Mouse (Mus musculus) ES-E14 (cell line): ENCODE measurements at regions not wholly inside any gene's neighbourhood (a gene's known extent, or its start where the extent isn't known, plus 50 kb on each side); places are given as distances from the start of the nearest gene placed in this dataset.

Experiments used
- DNase-seq: peaks from one replicate; pipeline ENCODE4 v3.0.0-alpha.2; 2013; ENCODE audit warnings: low read depth, low spot score
- H3K27ac ChIP-seq: 2 replicates; pipeline ENCODE4 v1.5.1; 2012; ENCODE audit warnings: low read depth, mild to moderate bottlenecking, low read length, moderate library complexity, mixed read lengths; ENCODE audit not compliant: poor library complexity, insufficient read depth, severe bottlenecking
- H3K36me3 ChIP-seq: 2 replicates; pipeline ENCODE4 v1.6.1; 2012; ENCODE audit warnings: mild to moderate bottlenecking, low read length, moderate library complexity, mixed read lengths; ENCODE audit not compliant: control insufficient read depth, poor library complexity, insufficient read depth, severe bottlenecking
- H3K4me1 ChIP-seq, 2 experiments: fragments of 150-350 bp in 1 of 2; sonication (generic) in 1 of 2; 2 replicates each; pipeline ENCODE4 v1.6.1; 2012; ENCODE audit warnings: low read length in 2 of 2, mild to moderate bottlenecking in 1 of 2, mixed read lengths in 1 of 2; ENCODE audit not compliant: control insufficient read depth in 2 of 2, insufficient read depth in 2 of 2, poor library complexity in 1 of 2
- H3K4me3 ChIP-seq, 2 experiments: fragments of 150-350 bp in 1 of 2; sonication (generic) in 1 of 2; 2 replicates each; pipeline ENCODE4 v1.5.1; 2012; ENCODE audit warnings: low read length in 2 of 2, low read depth in 1 of 2, mild to moderate bottlenecking in 1 of 2, mixed read lengths in 1 of 2; ENCODE audit not compliant: insufficient read depth in 1 of 2, poor library complexity in 1 of 2, severe bottlenecking in 1 of 2
- H3K9ac ChIP-seq: 2 replicates; pipeline ENCODE4 v1.6.1; 2012; ENCODE audit warnings: low read depth, mild to moderate bottlenecking, low read length, mixed read lengths; ENCODE audit not compliant: poor library complexity, insufficient read depth, severe bottlenecking
- H3K9me3 ChIP-seq: fragments of 150-350 bp; sonication (generic); 2 replicates; pipeline ENCODE4 v1.6.1; 2012; ENCODE audit warnings: low read depth, mild to moderate bottlenecking, low read length; ENCODE audit not compliant: control insufficient read depth, insufficient read depth
- CHD2 ChIP-seq: IDR thresholded peaks from 2 replicates; pipeline ENCODE4 v1.6.1; 2014; ENCODE audit warnings: mild to moderate bottlenecking, low read depth, low read length, inconsistent platforms
- HCFC1 ChIP-seq: IDR thresholded peaks from 2 replicates; pipeline ENCODE4 v1.6.1; 2012; ENCODE audit warnings: low read length, inconsistent platforms, borderline replicate concordance; ENCODE audit not compliant: insufficient read depth
- MAFK ChIP-seq: IDR thresholded peaks from 2 replicates; pipeline ENCODE4 v1.6.1; 2014; ENCODE audit warnings: mild to moderate bottlenecking, low read depth, low read length, inconsistent platforms; ENCODE audit not compliant: insufficient read depth
- ZC3H11A ChIP-seq: IDR thresholded peaks from 2 replicates; pipeline ENCODE4 v1.6.1; 2012; ENCODE audit warnings: low read depth, mild to moderate bottlenecking, inconsistent platforms, low read length, borderline replicate concordance
- ZNF384 ChIP-seq: IDR thresholded peaks from 2 replicates; pipeline ENCODE4 v1.6.1; 2012; ENCODE audit warnings: low read depth, low read length, inconsistent platforms
- in situ Hi-C, 2 experiments: fragments of 600-800 bp; cut with MboI; formaldehyde crosslinking; loops; one replicate each; pipeline ENCODE4 v1.15.1; 2025; ENCODE audit warnings: low sequenced_read_pairs in 2 of 2, inconsistent platforms in 1 of 2; ENCODE audit not compliant: unreplicated experiment in 2 of 2

- no peaks in the 10 kb centered on the region for H3K4me1 ChIP-seq
- DNase-seq = no peak
- no peaks in the 10 kb centered on the region for H3K36me3 ChIP-seq
- no peak overlapping the region for H3K9ac ChIP-seq
- no peak overlapping the region for H3K27ac ChIP-seq
- no peak for TF ChIP-seq CHD2
- TF ChIP-seq ZNF384 = no peak
- no peak for TF ChIP-seq HCFC1
- TF ChIP-seq MAFK = no peak
- TF ChIP-seq ZC3H11A = no peak
- H3K4me3 ChIP-seq = no peak overlapping the region
- H3K9me3 ChIP-seq = no peaks in the 10 kb centered on the region
- in situ Hi-C loops = no loop called here
Measured at GRCm38 (mm10) chr6:73401059-73401458, 68.4 kb downstream of the 4931417E11Rik start.

- TF ChIP-seq ZC3H11A = no peak
- TF ChIP-seq MAFK = no peak
- no peak for TF ChIP-seq CHD2
- no peak for TF ChIP-seq ZNF384
- no peak for TF ChIP-seq HCFC1
- no peaks in the 10 kb centered on the region for H3K36me3 ChIP-seq
- H3K27ac ChIP-seq = no peak overlapping the region
- H3K4me1 ChIP-seq = no peaks in the 10 kb centered on the region
- H3K9ac ChIP-seq = no peak overlapping the region
- in situ Hi-C loops = no loop called here
- H3K9me3 ChIP-seq = no peaks in the 10 kb centered on the region
- no peak for DNase-seq
- H3K4me3 ChIP-seq = no peak overlapping the region
Measured at GRCm38 (mm10) chr6:73389301-73389700, 80.2 kb downstream of the 4931417E11Rik start.

- H3K27ac ChIP-seq = no peak overlapping the region
- DNase-seq = no peak
- no peak overlapping the region for H3K4me3 ChIP-seq
- no peaks in the 10 kb centered on the region for H3K9me3 ChIP-seq
- H3K4me1 ChIP-seq = no peaks in the 10 kb centered on the region
- no peaks in the 10 kb centered on the region for H3K36me3 ChIP-seq
- H3K9ac ChIP-seq = no peak overlapping the region
- in situ Hi-C loops = no loop called here
- TF ChIP-seq CHD2 = no peak
Measured at GRCm38 (mm10) chr6:73386261-73386660, 83.2 kb downstream of the 4931417E11Rik start.

DNA sequence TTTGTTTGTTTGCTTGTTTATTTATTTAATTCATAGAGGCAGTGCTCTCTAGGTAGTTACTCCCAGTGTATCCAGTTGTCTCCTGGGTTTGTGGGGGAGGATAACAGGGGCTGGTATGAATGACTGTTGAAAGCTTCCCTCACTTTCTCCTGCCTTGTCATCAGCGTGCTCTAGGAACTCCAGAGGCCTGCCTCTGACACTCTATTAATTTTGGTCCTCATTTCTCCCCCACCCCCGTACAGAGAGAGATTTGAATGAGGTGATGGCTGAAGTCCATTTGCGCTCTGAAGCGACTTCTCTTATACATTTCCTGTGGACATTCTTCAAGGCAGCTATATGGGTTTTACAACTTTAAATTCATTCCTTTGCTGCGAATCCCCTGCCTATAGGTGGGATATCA lies 89.6 kb downstream of the 4931417E11Rik start:
- Histone ChIP-seq H3K9me3 (no peaks in the 10 kb centered on the region), H3K9ac (no peak overlapping the region), H3K4me3 (no peak overlapping the region), H3K36me3 (no peaks in the 10 kb centered on the region), H3K27ac (no peak overlapping the region), H3K4me1 (no peaks in the 10 kb centered on the region)
- no peak for TF ChIP-seq ZC3H11A
- no peak for TF ChIP-seq MAFK
- no peak for TF ChIP-seq CHD2
- no peak for TF ChIP-seq ZNF384
- TF ChIP-seq HCFC1 = no peak
- DNase-seq = no peak
- in situ Hi-C loops = no loop called here

- no peak overlapping the region for H3K4me3 ChIP-seq
- H3K36me3 ChIP-seq = no peaks in the 10 kb centered on the region
- H3K9ac ChIP-seq = no peak overlapping the region
- TF ChIP-seq ZNF384 (no peak), ZC3H11A (no peak), MAFK (no peak), HCFC1 (no peak), CHD2 (no peak)
- H3K4me1 ChIP-seq = no peaks in the 10 kb centered on the region
- no peak for DNase-seq
- no peaks in the 10 kb centered on the region for H3K9me3 ChIP-seq
- no peak overlapping the region for H3K27ac ChIP-seq
- in situ Hi-C loops = no loop called here
Measured at GRCm38 (mm10) chr6:73377884-73378283, 91.6 kb downstream of the 4931417E11Rik start.
